Mouse (Mus musculus): ENCODE measurements at regions not wholly inside any gene's neighbourhood (a gene's known extent, or its start where the extent isn't known, plus 50 kb on each side); places are given as distances from the start of the nearest gene placed in this dataset.
A peak's percentile ranks its signal among the peaks of the same experiment; 100 is the strongest.

- TF ChIP-seq CTCF (IDR thresholded peaks at IDR 0.05; ENCODE audit: borderline replicate concordance, extremely low read depth, insufficient read depth, insufficient read length) (peak; percentile 68; the same call in 1 of the 2 replicates), POLR2A (IDR thresholded peaks at IDR 0.05; ENCODE audit: borderline replicate concordance, extremely low read depth, insufficient read depth, insufficient read length, poor library complexity, severe bottlenecking) (no peak)
These were observed 55.6 kb upstream of the Osbpl8 start for GRCm38 (mm10) chr10:111108658-111109633.
